Mouse (Mus musculus) kidney, adult 2 months (tissue): ENCODE results near the gene Adcy2.

Source experiments
- CTCF ChIP-seq: fragments of 200-500 bp; conservative IDR thresholded peaks from 2 replicates; pipeline ENCODE4 v1.5.1; 2011; ENCODE audit warnings: low read depth, mild to moderate bottlenecking, control low read depth, low read length, moderate library complexity, mixed read lengths; ENCODE audit not compliant: insufficient read depth, insufficient read length
- POLR2A ChIP-seq: fragments of 200-500 bp; IDR thresholded peaks from one replicate; pipeline ENCODE4 v1.6.1; 2011; ENCODE audit warnings: low read depth, low read length, control low read depth

GRCm38 (mm10) chr13:68581086-68581740, 418.1 kb downstream of the Adcy2 start:
- TF ChIP-seq CTCF (no peak), POLR2A (no peak)
